Mouse (Mus musculus) hindbrain, embryonic 13.5 days (tissue): ENCODE data around the gene Tubb1. TPM values are rescaled to one million over a fixed set of nuclear protein-coding genes. Genes with fewer than 3 reads are reported as not detected.
A peak's percentile ranks its signal among the peaks of the same experiment; 100 is the strongest.

ENCODE experiments used
- ATAC-seq: fragments of 200-750 bp; cut with Nextera tagmentation; 2 replicates; pipeline ENCODE4 v1.8.0; 2017; ENCODE audit warnings: moderate TSS enrichment; ENCODE audit not compliant: low FRiP score
- H3K27ac ChIP-seq: fragments of 300-500 bp; sonication (generic); 2 replicates; pipeline ENCODE4 v1.5.1; 2015; ENCODE audit warnings: inconsistent platforms, mild to moderate bottlenecking, moderate library complexity
- H3K27me3 ChIP-seq: fragments of 300-500 bp; sonication (generic); 2 replicates; pipeline ENCODE4 v1.6.1; 2015; ENCODE audit warnings: mild to moderate bottlenecking, inconsistent platforms
- H3K36me3 ChIP-seq: fragments of 300-500 bp; sonication (generic); 2 replicates; pipeline ENCODE4 v1.6.1; 2015; ENCODE audit warnings: mild to moderate bottlenecking, inconsistent platforms
- H3K4me1 ChIP-seq: fragments of 300-500 bp; sonication (generic); replicated peaks from 2 replicates; pipeline ENCODE4 v1.6.1; 2015; ENCODE audit warnings: inconsistent platforms
- H3K4me2 ChIP-seq: fragments of 300-500 bp; sonication (generic); 2 replicates; pipeline ENCODE4 v1.6.1; 2015; ENCODE audit warnings: inconsistent platforms, mild to moderate bottlenecking, moderate library complexity
- H3K4me3 ChIP-seq: fragments of 300-500 bp; sonication (generic); 2 replicates; pipeline ENCODE4 v1.5.1; 2015; ENCODE audit warnings: mild to moderate bottlenecking, inconsistent platforms
- H3K9ac ChIP-seq: fragments of 300-500 bp; sonication (generic); 2 replicates; pipeline ENCODE4 v1.6.1; 2015; ENCODE audit warnings: mild to moderate bottlenecking, inconsistent platforms
- H3K9me3 ChIP-seq: fragments of 300-500 bp; sonication (generic); 2 replicates; pipeline ENCODE4 v1.6.1; 2016; ENCODE audit warnings: inconsistent platforms
- WGBS: fragments of 180-500 bp; shearing (Covaris S2); methylation state at CpG from one replicate; pipeline ENCODE4 v1.1.7; 2015; 5-methylcytosine and 5-hydroxymethylcytosine counted together
- polyA plus RNA-seq: library from polyadenylated mRNA; unstranded; fragments of >200 nt; fragmentation: Nextera tagmentation; extraction: Ambion mirVana; gene quantifications from 2 replicates; pipeline ENCODE4 v1.2.1, GENCODE M21; 2015

Gene Tubb1
- polyA plus RNA-seq, 1 experiment from 2014 or later: 1.9 TPM

GRCm38 (mm10) chr2:174446492-174446891 lies 4.0 kb upstream of the Tubb1 start:
- Histone ChIP-seq H3K4me2 (no peak overlapping the region), H3K27ac (no peak overlapping the region), H3K36me3 (no peaks in the 10 kb centered on the region), H3K9ac (no peak overlapping the region), H3K9me3 (no peaks in the 10 kb centered on the region), H3K4me3 (no peak overlapping the region), H3K4me1 (no peaks in the 10 kb centered on the region), H3K27me3 (no peaks in the 10 kb centered on the region)
- 58% methylated on average over 7 of the region's 7 CpGs for WGBS
- no peak for ATAC-seq

DNA sequence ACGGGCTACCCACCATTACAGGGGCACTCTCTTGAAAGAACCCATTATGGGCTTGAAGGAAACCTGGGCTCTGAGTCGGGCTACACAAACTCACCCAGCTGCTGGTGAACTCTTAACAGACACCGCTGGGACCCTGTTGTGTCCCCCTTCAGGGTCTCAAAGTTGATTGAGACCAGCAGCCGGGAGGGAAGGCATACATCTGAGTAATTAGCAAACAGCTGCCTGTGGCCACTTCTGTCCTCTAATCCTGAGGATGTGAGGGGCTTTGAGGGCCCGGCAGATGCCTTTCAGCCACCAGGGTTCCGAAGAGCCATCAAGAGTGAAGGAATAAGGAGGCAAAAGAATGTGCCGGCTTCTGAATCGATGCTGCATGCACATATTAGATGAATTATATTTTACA lies 3.6 kb upstream of the Tubb1 start:
- ATAC-seq: no peak
- Histone ChIP-seq H3K4me3 (no peak overlapping the region), H3K4me1 (no peaks in the 10 kb centered on the region), H3K27ac (no peak overlapping the region), H3K9ac (no peak overlapping the region), H3K36me3 (no peaks in the 10 kb centered on the region), H3K9me3 (no peaks in the 10 kb centered on the region), H3K4me2 (no peak overlapping the region), H3K27me3 (no peaks in the 10 kb centered on the region)
- WGBS: 70% methylated on average over 8 of the region's 8 CpGs

DNA sequence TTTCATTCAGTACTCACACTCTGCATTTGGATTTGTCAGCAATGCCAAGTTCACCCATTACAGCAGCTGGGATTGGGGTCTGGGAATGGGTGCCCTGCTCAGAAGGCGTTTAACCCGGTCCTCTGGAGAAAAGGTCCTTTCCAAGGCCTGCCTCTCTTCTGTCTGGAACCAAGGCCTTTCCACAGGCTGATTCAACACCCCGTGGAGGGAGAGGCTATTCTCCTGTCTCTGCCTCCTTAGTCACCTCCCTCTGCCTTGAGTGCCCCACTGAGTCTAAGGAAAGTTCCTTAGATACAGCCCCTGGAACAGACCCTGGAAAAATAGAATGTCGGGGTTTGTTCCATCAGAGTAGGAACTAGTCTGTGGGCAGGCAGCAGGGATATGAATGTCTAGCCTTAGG lies 2.1 kb upstream of the Tubb1 start:
- WGBS: 84% methylated on average over 4 of the region's 4 CpGs
- H3K36me3 ChIP-seq: no peaks in the 10 kb centered on the region
- ATAC-seq: no peak

DNA sequence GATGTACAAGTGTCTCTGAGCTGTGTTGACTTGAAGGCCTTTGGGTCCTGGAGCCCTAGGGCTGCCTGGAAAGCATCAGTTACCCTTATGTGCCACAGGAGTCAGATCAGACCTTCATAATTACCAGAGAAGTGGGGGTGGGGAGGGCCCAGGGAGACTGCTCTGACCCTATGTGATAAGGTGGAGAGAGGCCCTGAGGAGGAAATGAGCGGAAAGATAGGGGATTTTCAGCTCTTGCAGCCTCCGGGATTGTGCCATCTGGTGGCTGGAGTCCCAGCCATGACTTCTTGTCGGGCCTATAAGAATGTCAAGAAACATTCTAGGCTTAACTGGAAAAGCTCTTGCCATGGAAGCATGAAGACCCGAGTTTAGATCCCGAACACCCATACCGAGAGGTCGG lies 3.2 kb downstream of the Tubb1 start:
- Histone ChIP-seq H3K4me3 (no peak overlapping the region), H3K36me3 (no peaks in the 10 kb centered on the region), H3K4me2 (no peak overlapping the region), H3K9ac (no peak overlapping the region), H3K4me1 (peaks cover 6% of the 10 kb centered on the region), H3K27ac (no peak overlapping the region), H3K9me3 (no peaks in the 10 kb centered on the region), H3K27me3 (no peaks in the 10 kb centered on the region)
- 83% methylated on average over 7 of the region's 7 CpGs for WGBS
- ATAC-seq: no peak

More for the DNA sequence above, 2.1 kb upstream of the Tubb1 start:
- Histone ChIP-seq H3K27ac (no peak overlapping the region), H3K4me2 (no peak overlapping the region), H3K4me1 (no peaks in the 10 kb centered on the region), H3K9ac (no peak overlapping the region), H3K4me3 (no peak overlapping the region), H3K9me3 (no peaks in the 10 kb centered on the region), H3K27me3 (no peaks in the 10 kb centered on the region)

DNA sequence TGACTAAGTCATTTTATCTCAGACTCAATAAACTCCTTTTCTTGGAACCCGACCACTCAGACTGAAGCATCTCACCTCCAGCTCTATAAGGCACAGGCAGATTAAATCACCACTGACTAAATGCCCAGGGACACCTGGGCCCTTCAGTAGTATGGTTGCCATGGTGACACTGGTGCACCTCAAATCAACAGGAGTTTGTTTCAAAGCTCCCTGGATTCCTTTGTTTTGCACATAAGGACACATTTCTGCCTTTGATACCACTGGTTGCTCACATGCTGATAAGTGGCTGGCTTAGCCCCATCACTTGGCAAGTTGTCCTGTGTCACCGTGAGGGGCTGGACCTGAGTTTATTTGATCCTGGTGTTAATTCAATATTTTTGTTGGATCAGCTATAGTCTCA lies 8.9 kb downstream of the Tubb1 start:
- peaks cover 29% of the 10 kb centered on the region for H3K36me3 ChIP-seq
- H3K9ac ChIP-seq: no peak overlapping the region
- H3K4me1 ChIP-seq: peaks cover 26% of the 10 kb centered on the region
- H3K27ac ChIP-seq: no peak overlapping the region
- H3K9me3 ChIP-seq: no peaks in the 10 kb centered on the region
- H3K4me3 ChIP-seq: no peak overlapping the region
- no peaks in the 10 kb centered on the region for H3K27me3 ChIP-seq
- H3K4me2 ChIP-seq: no peak overlapping the region
- no peak for ATAC-seq
- WGBS: 64% methylated on average over 2 of the region's 2 CpGs

- WGBS: 39% methylated on average over 10 of the region's 10 CpGs
- no peaks in the 10 kb centered on the region for H3K27me3 ChIP-seq
- peak overlapping the region; percentile 87 for H3K9ac ChIP-seq
- no peaks in the 10 kb centered on the region for H3K9me3 ChIP-seq
- peak; percentile 52 for ATAC-seq
- peaks cover 22% of the 10 kb centered on the region for H3K4me1 ChIP-seq
- peaks cover 57% of the 10 kb centered on the region for H3K36me3 ChIP-seq
- H3K4me3 ChIP-seq: peak overlapping the region; percentile 84
- peak overlapping the region; percentile 72; the same call in 1 of the 2 replicates for H3K27ac ChIP-seq
- H3K4me2 ChIP-seq: peak overlapping the region; percentile 96
Observed at GRCm38 (mm10) chr2:174463370-174463769, 12.9 kb downstream of the Tubb1 start.

GRCm38 (mm10) chr2:174463789-174464523 lies 13.5 kb downstream of the Tubb1 start, which contains the start of gene Atp5e:
Gene Atp5e, minus strand, starts transcription at chr2:174464105.
- peaks cover 17% of the 10 kb centered on the region for H3K4me1 ChIP-seq
- H3K36me3 ChIP-seq: peaks cover 62% of the 10 kb centered on the region
- H3K9ac ChIP-seq: peak within 1 kb of the TSS; percentile 87
- H3K27ac ChIP-seq: peak within 1 kb of the TSS; percentile 72
- peak within 1 kb of the TSS; percentile 96 for H3K4me2 ChIP-seq
- H3K9me3 ChIP-seq: no peaks in the 10 kb centered on the region
- WGBS: 2% methylated on average over 48 of the region's 48 CpGs
- peak within 1 kb of the TSS; percentile 84 for H3K4me3 ChIP-seq
- H3K27me3 ChIP-seq: no peaks in the 10 kb centered on the region
- peak; percentile 99 for ATAC-seq

DNA sequence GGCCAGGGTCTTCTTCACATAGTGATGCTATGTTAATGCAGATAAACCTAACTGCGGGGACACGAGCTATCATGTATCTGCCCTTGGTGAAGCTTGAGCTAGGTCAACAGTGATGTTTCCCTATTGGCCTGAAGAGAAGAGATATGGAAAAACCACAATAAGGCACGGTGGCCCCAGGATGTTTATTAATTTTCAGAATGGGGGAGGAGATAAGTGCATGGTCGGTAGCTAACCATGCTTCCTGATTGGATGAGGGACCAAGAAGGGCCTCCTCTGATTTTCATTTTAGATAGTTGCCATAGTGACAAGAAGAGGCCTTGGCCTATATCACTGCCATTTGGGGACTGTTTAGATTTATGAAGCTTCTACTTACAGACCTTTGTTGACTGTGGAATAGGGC lies 19.8 kb downstream of the Tubb1 start:
- WGBS: 93% methylated on average over 4 of the region's 4 CpGs
- no peak overlapping the region for H3K27ac ChIP-seq
- H3K4me2 ChIP-seq: no peak overlapping the region
- no peak overlapping the region for H3K4me3 ChIP-seq
- H3K9ac ChIP-seq: no peak overlapping the region
- H3K4me1 ChIP-seq: peaks cover 18% of the 10 kb centered on the region
- no peak for ATAC-seq
- no peaks in the 10 kb centered on the region for H3K27me3 ChIP-seq
- no peaks in the 10 kb centered on the region for H3K9me3 ChIP-seq
- H3K36me3 ChIP-seq: peaks cover 32% of the 10 kb centered on the region

- no peak for ATAC-seq
- H3K4me1 ChIP-seq: peaks cover 18% of the 10 kb centered on the region
- WGBS: 96% methylated on average over 7 of the region's 7 CpGs
Observed at GRCm38 (mm10) chr2:174470786-174471405, 20.4 kb downstream of the Tubb1 start.

DNA sequence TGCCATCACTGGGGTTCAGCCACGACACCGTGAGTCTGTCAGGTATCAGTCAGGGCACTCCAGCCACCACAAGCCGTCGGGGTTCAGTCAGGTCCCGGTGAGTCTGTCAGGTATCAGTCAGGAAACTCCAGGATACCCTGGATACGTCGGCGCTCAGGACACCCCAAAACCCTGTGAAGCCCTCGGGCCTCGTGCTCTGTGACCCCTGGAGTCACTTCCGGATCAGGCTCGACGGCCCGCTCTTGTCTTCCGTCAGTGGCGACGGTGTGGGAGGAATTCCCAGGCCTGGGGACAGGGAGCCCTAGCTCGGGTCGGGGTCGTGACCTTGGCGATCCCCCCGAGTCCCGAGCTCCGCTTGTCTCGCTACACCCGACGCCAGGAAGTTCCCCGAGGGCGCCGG lies 21.9 kb downstream of the Tubb1 start:
- peaks cover 18% of the 10 kb centered on the region for H3K4me1 ChIP-seq
- H3K4me2 ChIP-seq: peak overlapping the region; percentile 81
- H3K27me3 ChIP-seq: no peaks in the 10 kb centered on the region
- peaks cover 14% of the 10 kb centered on the region for H3K36me3 ChIP-seq
- 8% methylated on average over 30 of the region's 30 CpGs for WGBS
- peak; percentile 59 for ATAC-seq
- no peaks in the 10 kb centered on the region for H3K9me3 ChIP-seq
- H3K4me3 ChIP-seq: peak overlapping the region; percentile 79
- H3K9ac ChIP-seq: peak overlapping the region; percentile 85
- peak overlapping the region; percentile 71 for H3K27ac ChIP-seq

More at GRCm38 (mm10) chr2:174470786-174471405, 20.4 kb downstream of the Tubb1 start:
- no peak overlapping the region for H3K27ac ChIP-seq
- H3K36me3 ChIP-seq: peaks cover 26% of the 10 kb centered on the region
- H3K27me3 ChIP-seq: no peaks in the 10 kb centered on the region
- 0 out of 2 replicates have a peak overlapping the region, but pooled peaks have one; percentile 9 for H3K9ac ChIP-seq
- H3K4me3 ChIP-seq: no peak overlapping the region
- no peaks in the 10 kb centered on the region for H3K9me3 ChIP-seq
- H3K4me2 ChIP-seq: no peak overlapping the region

GRCm38 (mm10) chr2:174472818-174473549 lies 22.5 kb downstream of the Tubb1 start, which contains the start of gene Prelid3b:
Gene Prelid3b, minus strand, starts transcription at chr2:174473081.
- Histone ChIP-seq H3K9me3 (no peaks in the 10 kb centered on the region), H3K4me2 (peak within 1 kb of the TSS; percentile 81), H3K36me3 (peaks cover 13% of the 10 kb centered on the region), H3K4me1 (peaks cover 18% of the 10 kb centered on the region), H3K9ac (peak within 1 kb of the TSS; percentile 85), H3K27ac (peak within 1 kb of the TSS; percentile 71), H3K27me3 (no peaks in the 10 kb centered on the region), H3K4me3 (peak within 1 kb of the TSS; percentile 79)
- WGBS: 1% methylated on average over 53 of the region's 53 CpGs
- peak; percentile 99 for ATAC-seq

GRCm38 (mm10) chr2:174473550-174473927 lies 23.0 kb downstream of the Tubb1 start:
- no peaks in the 10 kb centered on the region for H3K27me3 ChIP-seq
- H3K27ac ChIP-seq: no peak overlapping the region
- H3K9ac ChIP-seq: peak overlapping the region; percentile 64; the same call in 1 of the 2 replicates
- H3K9me3 ChIP-seq: no peaks in the 10 kb centered on the region
- peaks cover 18% of the 10 kb centered on the region for H3K4me1 ChIP-seq
- ATAC-seq: no peak; the same call in 1 of the 2 replicates
- H3K4me2 ChIP-seq: peak overlapping the region; percentile 81
- WGBS: 80% methylated on average over 5 of the region's 5 CpGs
- peaks cover 7% of the 10 kb centered on the region; the same call in 1 of the 2 replicates for H3K36me3 ChIP-seq
- peak overlapping the region; percentile 79 for H3K4me3 ChIP-seq
